In genomic region chr11:115521080-115521479, GRCm38 (mm10) we compare ENCODE assay signal across 12 mouse cellular contexts.
"Had no signal": no experiment of that assay in that cellular context is flagged by ENCODE, and none has a peak within 500 bp of the region (broad histone marks: within the 10 kb centered on the region; RNA-seq: fewer than 3 reads in every experiment).

No protein-coding gene starts in this region.

- H3K27ac ChIP-seq: kidney, embryonic 15.5 days; liver, embryonic 13.5 days had no signal

- H3K4me3 ChIP-seq: kidney, embryonic 15.5 days; liver, embryonic 13.5 days had no signal

- DNase-seq: kidney, postnatal 10 days; kidney, postnatal 36 days; left cerebral cortex, postnatal 4 days; liver, embryonic 13.5 days; lung, adult 2 months; lung, postnatal 14 days; lung, postnatal 4 days; midbrain, embryonic 14.5 days; thymus, adult 18-20 months; thymus, postnatal 36 days had no signal

- H3K4me2 ChIP-seq: kidney, embryonic 15.5 days; liver, embryonic 13.5 days; midbrain, embryonic 11.5 days had no signal

- H3K9me3 ChIP-seq: kidney, embryonic 15.5 days; liver, embryonic 13.5 days had no signal

- H3K27me3 ChIP-seq: kidney, embryonic 15.5 days; liver, embryonic 13.5 days had no signal

- H3K9ac ChIP-seq: kidney, embryonic 15.5 days; liver, embryonic 13.5 days had no signal
